Mouse (Mus musculus) midbrain, embryonic 14.5 days (tissue): ENCODE data around the gene Zfp651. TPM values are rescaled to one million over a fixed set of nuclear protein-coding genes. Genes with fewer than 3 reads are reported as not detected.
A peak's percentile ranks its signal among the peaks of the same experiment; 100 is the strongest.

Source experiments
- ATAC-seq: fragments of 200-750 bp; cut with Nextera tagmentation; 2 replicates; pipeline ENCODE4 v1.8.0; 2017; ENCODE audit warnings: moderate number of reproducible peaks, moderate library complexity; ENCODE audit not compliant: low FRiP score, low TSS enrichment
- DNase-seq: peaks from one replicate; pipeline ENCODE4 v3.0.0-alpha.2; 2015
- H3K27ac ChIP-seq: fragments of 300-500 bp; sonication (generic); replicated peaks from 2 replicates; pipeline ENCODE4 v1.5.1; 2014; ENCODE audit warnings: mild to moderate bottlenecking, low read depth, low read length, moderate library complexity
- H3K27me3 ChIP-seq: fragments of 300-500 bp; sonication (generic); 2 replicates; pipeline ENCODE4 v1.6.1; 2014; ENCODE audit warnings: low read length, control low read depth, mixed read lengths; ENCODE audit not compliant: control insufficient read depth, insufficient read depth
- H3K36me3 ChIP-seq: fragments of 300-500 bp; sonication (generic); 2 replicates; pipeline ENCODE4 v1.6.1; 2014; ENCODE audit warnings: low read length, control low read depth; ENCODE audit not compliant: control insufficient read depth, insufficient read depth
- H3K4me1 ChIP-seq: fragments of 300-500 bp; sonication (generic); 2 replicates; pipeline ENCODE4 v1.6.1; 2014; ENCODE audit warnings: mild to moderate bottlenecking, antibody characterized with exemption, low read length, control low read depth; ENCODE audit not compliant: control insufficient read depth, insufficient read depth
- H3K4me2 ChIP-seq: fragments of 300-500 bp; sonication (generic); 2 replicates; pipeline ENCODE4 v1.6.1; 2014; ENCODE audit warnings: mild to moderate bottlenecking, low read length, moderate library complexity
- H3K4me3 ChIP-seq: fragments of 300-500 bp; sonication (generic); replicated peaks from 2 replicates; pipeline ENCODE4 v1.5.1; 2014; ENCODE audit warnings: low read depth, low read length
- H3K9ac ChIP-seq: fragments of 300-500 bp; sonication (generic); replicated peaks from 2 replicates; pipeline ENCODE4 v1.6.1; 2014; ENCODE audit warnings: mild to moderate bottlenecking, low read length, moderate library complexity
- H3K9me3 ChIP-seq: fragments of 300-500 bp; sonication (generic); 2 replicates; pipeline ENCODE4 v1.6.1; 2016; ENCODE audit warnings: low read length, control low read depth, mixed read lengths; ENCODE audit not compliant: control insufficient read depth
- WGBS: fragments of 180-500 bp; shearing (Covaris S2); extraction: QIAGEN DNeasy Blood & Tissue Kit; methylation state at CpG from one replicate; pipeline ENCODE4 v1.1.7; 2014; 5-methylcytosine and 5-hydroxymethylcytosine counted together
- polyA plus RNA-seq: library from polyadenylated mRNA; unstranded; fragments of >200 nt; fragmentation: Nextera tagmentation; extraction: Ambion mirVana; gene quantifications from 2 replicates; pipeline ENCODE4 v1.2.1, GENCODE M21; 2014

The Zfp651 gene
- polyA plus RNA-seq, 1 experiment from 2014 or later: 15.8 TPM

DNA sequence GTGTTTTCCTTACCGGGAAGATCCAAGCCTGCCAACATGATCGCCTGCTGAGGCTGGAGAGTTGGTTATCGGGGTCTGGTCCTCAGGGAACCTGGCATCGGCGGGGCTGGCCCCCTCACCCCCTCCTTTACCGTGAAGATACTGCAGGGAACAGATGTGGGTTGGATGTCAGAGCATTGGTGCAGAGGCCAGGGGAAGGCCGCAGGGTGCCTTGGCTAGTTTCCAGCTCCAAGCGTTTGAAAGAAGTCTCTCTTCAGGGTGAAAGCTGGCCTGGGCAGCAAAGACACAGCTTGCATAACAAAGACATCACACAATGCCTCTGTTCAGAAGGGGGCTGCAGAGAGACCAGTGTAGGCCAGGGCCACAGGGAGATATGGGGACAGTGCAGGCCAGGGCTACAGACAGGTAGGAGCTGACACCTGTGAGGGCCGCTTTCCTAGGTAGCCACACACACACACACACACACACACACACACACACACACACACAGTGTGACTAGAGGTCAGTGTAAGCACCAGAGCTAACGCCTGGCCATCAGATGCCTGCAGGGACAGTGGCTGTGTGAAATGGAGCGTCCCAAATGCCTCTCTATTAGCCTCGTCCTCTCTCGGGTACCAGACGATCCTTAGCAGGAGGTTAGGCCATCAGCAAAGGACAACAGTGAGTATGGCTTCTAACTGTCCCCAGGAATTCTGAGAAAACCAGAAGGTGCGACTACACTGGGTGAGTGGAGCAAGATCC lies 51.1 kb downstream of the Zfp651 start:
- WGBS: 11% methylated on average over 15 of the region's 15 CpGs
- peak; percentile 47; the same call in 1 of the 2 replicates for ATAC-seq
- peak; percentile 74 for DNase-seq
- no peak overlapping the region for H3K4me3 ChIP-seq
- no peaks in the 10 kb centered on the region for H3K9me3 ChIP-seq
- H3K9ac ChIP-seq: 0 out of 2 replicates have a peak overlapping the region, but pooled peaks have one; percentile 21
- peaks cover 22% of the 10 kb centered on the region for H3K4me1 ChIP-seq
- no peaks in the 10 kb centered on the region for H3K36me3 ChIP-seq
- H3K4me2 ChIP-seq: no peak overlapping the region
- H3K27ac ChIP-seq: peak overlapping the region; percentile 61
- H3K27me3 ChIP-seq: no peaks in the 10 kb centered on the region

- no peak overlapping the region for H3K4me3 ChIP-seq
- H3K36me3 ChIP-seq: no peaks in the 10 kb centered on the region
- no peak overlapping the region for H3K27ac ChIP-seq
- WGBS: 86% methylated on average over 6 of the region's 6 CpGs
- H3K4me2 ChIP-seq: no peak overlapping the region
- H3K4me1 ChIP-seq: peaks cover 11% of the 10 kb centered on the region
- DNase-seq: no peak
- no peaks in the 10 kb centered on the region for H3K27me3 ChIP-seq
- ATAC-seq: no peak
- no peak overlapping the region for H3K9ac ChIP-seq
- H3K9me3 ChIP-seq: no peaks in the 10 kb centered on the region
Measured at GRCm38 (mm10) chr9:121815183-121815582, 56.1 kb downstream of the Zfp651 start.

GRCm38 (mm10) chr9:121819073-121819770 lies 60.1 kb downstream of the Zfp651 start:
- Histone ChIP-seq H3K36me3 (no peaks in the 10 kb centered on the region), H3K27ac (no peak overlapping the region), H3K4me3 (no peak overlapping the region), H3K27me3 (no peaks in the 10 kb centered on the region), H3K9me3 (no peaks in the 10 kb centered on the region), H3K4me1 (peaks cover 4% of the 10 kb centered on the region; the same call in 1 of the 2 replicates), H3K9ac (no peak overlapping the region), H3K4me2 (no peak overlapping the region)
- DNase-seq (no peak), ATAC-seq (no peak)
- WGBS: 85% methylated on average over 9 of the region's 9 CpGs

GRCm38 (mm10) chr9:121819771-121820471 lies 60.8 kb downstream of the Zfp651 start:
- Histone ChIP-seq H3K9me3 (no peaks in the 10 kb centered on the region), H3K27ac (no peak overlapping the region), H3K9ac (no peak overlapping the region), H3K4me3 (no peak overlapping the region), H3K4me1 (peaks cover 4% of the 10 kb centered on the region; the same call in 1 of the 2 replicates), H3K27me3 (no peaks in the 10 kb centered on the region), H3K4me2 (no peak overlapping the region), H3K36me3 (no peaks in the 10 kb centered on the region)
- ATAC-seq: no peak
- WGBS: 45% methylated on average over 7 of the region's 7 CpGs
- no peak for DNase-seq

DNA sequence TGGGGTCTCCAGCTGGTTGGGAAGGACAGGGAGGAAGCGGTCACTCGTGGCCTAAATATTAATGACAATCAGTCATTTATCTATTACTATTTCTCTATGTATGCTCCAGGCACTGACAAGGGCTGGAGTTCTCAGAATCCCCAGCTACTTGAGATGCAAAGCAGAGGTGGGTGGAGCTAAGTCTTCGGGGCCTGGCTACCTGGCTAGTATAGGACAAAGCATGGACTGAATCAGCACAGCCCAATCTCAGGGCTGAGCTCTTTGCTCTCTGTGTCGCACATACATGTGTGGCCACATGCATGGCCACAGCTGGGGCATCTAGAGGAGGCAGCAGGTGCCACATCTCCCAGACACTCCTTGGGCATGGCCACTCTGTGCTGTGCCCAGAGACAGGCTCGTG lies 61.6 kb downstream of the Zfp651 start:
- H3K4me1 ChIP-seq: peaks cover 4% of the 10 kb centered on the region; the same call in 1 of the 2 replicates
- no peaks in the 10 kb centered on the region for H3K27me3 ChIP-seq
- no peak overlapping the region for H3K27ac ChIP-seq
- DNase-seq (no peak), ATAC-seq (no peak)
- H3K4me3 ChIP-seq: no peak overlapping the region
- 71% methylated on average over 5 of the region's 5 CpGs for WGBS
- no peaks in the 10 kb centered on the region for H3K9me3 ChIP-seq
- no peaks in the 10 kb centered on the region for H3K36me3 ChIP-seq
- H3K9ac ChIP-seq: no peak overlapping the region
- no peak overlapping the region for H3K4me2 ChIP-seq

Other genes with a start within 250 kb of the Zfp651 start
- gene Lyzl4, start 117.2 kb upstream of the Zfp651 start, polyA plus RNA-seq: not detected in 2 replicates
- gene Vipr1, start 116.6 kb upstream of the Zfp651 start, polyA plus RNA-seq: 0.08 and 0.25 TPM in 2 replicates
- 20.0 and 27.7 TPM in 2 replicates for gene Sec22c, start 53.8 kb upstream of the Zfp651 start, polyA plus RNA-seq
- gene Ss18l2, start 49.0 kb upstream of the Zfp651 start, polyA plus RNA-seq: 164 and 190 TPM in 2 replicates
- gene Nktr, start 40.2 kb upstream of the Zfp651 start, polyA plus RNA-seq: 61.5 and 73.0 TPM in 2 replicates
- 1.1 and 1.9 TPM in 2 replicates for gene Klhl40, start 18.3 kb downstream of the Zfp651 start, polyA plus RNA-seq
- gene Hhatl, start 33.2 kb downstream of the Zfp651 start, polyA plus RNA-seq: 0.12 and 0.24 TPM in 2 replicates
- gene Ccdc13, start 80.1 kb downstream of the Zfp651 start, polyA plus RNA-seq: 2.3 and 2.9 TPM in 2 replicates
- 135 and 165 TPM in 2 replicates for gene Higd1a, start 99.0 kb downstream of the Zfp651 start, polyA plus RNA-seq
- 3.2 and 4.5 TPM in 2 replicates for gene Ackr2, start 139.0 kb downstream of the Zfp651 start, polyA plus RNA-seq
- gene Cyp8b1, start 157.0 kb downstream of the Zfp651 start, polyA plus RNA-seq: not detected in 2 replicates
- 0.80 and 0.81 TPM in 2 replicates for gene Fam198a, start 191.7 kb downstream of the Zfp651 start, polyA plus RNA-seq
- 22.4 and 23.0 TPM in 2 replicates for gene Pomgnt2, start 237.8 kb downstream of the Zfp651 start, polyA plus RNA-seq